Mouse (Mus musculus): ENCODE results near the gene Tnc.
"Not testable (repeated sequence)": the region's sequence is repeated elsewhere in the genome, so short reads cannot be mapped to it uniquely, and the experiment has no call there.

Tnc gene

GRCm38 (mm10) chr4:63963410-63963809, 83.4 kb downstream of the Tnc start:
- DNase-seq (ENCODE audit: low spot score) = peak; percentile 27

DNA sequence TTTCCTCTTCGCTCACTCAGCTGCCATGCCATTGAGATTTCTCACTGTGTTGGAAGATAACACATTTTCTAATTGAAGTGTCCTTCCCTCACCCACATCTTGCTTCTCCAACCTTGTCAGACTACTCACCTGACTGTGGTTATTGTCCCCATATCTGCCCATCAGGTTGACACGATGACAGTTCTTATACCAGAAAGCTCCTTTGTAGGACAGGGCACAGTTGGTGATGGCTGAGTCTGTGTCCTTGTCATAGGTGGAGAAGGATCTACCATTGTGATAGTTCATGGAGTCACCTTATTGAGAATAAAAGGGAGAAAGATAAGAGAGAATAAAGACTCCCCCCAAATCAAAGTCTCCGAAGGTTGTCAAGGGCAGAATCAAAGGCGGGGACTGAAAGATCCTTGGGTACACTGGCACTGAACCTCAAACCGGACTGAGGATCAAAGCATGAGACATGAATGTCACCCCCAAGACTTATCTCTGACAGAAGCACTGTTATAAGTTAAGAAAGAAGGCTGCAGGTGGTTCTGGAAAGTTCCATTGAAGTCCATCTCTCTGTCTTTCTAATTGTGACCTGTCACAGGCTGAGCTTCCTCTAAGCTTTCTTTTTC, 84.9 kb downstream of the Tnc start:
- DNase-seq (ENCODE audit: low spot score) = no peak

- no peak for DNase-seq (ENCODE audit: low spot score)
Measured at GRCm38 (mm10) chr4:63958601-63959000, 88.2 kb downstream of the Tnc start.

DNA sequence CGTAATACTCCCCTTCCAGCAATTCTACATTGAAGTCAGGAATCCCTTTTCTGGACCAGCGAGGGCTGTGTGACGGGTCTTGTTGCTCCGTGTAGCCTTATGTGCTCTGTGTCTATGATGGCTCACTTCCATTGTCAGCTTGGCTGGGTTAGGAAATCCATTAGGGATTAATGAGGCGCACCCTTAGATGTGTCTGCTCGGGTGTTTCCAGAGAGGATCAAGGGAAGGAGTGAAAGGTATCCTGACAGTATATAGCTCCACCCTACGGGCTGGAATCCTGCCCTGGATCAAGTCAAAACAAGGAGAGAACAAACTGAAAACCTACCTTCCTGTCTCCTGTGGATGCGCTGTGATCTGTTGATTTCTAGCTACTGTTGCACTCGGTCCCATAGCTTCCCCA, 96.8 kb downstream of the Tnc start:
- DNase-seq (ENCODE audit: low spot score) = no peak

DNA sequence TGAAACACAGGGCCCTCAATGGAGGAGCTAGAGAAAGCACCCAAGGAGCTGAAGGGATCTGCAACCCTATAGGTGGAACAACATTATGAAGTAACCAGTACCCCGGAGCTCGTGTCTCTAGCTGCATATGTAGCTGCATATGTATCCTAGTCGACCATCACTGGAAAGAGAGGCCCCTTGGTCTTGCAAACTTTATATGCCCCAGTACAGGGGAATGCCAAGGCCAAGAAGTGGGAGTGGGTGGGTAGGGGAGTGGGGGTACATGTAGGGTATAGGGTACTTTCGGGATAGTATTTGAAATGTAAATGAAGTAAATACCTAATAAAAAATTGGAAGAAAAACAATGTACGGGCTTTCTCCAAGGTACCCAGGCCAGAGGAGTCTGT, 98.1 kb downstream of the Tnc start:
- not testable (repeated sequence) for DNase-seq (ENCODE audit: low spot score)

DNA sequence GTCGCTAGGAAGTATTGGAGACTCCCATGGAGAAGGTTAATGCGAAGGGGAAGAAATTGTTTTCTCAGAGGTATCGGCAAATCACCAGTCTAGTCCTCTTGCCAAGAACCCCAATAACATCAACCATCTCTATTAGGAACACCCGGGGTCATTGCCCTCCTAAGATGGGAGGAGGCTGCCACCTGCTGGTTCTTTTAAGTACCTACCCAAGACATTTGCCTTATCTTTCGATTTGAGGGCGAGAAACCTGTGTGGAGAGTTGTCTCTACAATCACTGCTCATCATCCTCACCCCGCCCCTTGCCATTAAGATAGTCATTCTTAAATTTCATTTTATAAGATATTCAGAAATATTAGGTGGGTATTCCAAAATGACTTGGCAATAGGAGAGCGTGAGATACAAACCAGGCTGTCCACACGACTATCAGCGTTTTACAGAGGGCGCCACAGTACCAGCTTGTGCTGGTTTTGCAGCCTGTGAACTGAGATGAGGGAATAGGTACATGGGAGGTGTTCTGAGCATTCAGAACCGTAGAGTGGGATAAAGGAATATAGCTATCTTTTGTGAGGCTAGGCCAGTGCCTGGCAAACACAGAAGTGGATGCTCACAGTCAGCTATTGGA, 98.6 kb downstream of the Tnc start:
- DNase-seq (ENCODE audit: low spot score) = peak; percentile 36

DNA sequence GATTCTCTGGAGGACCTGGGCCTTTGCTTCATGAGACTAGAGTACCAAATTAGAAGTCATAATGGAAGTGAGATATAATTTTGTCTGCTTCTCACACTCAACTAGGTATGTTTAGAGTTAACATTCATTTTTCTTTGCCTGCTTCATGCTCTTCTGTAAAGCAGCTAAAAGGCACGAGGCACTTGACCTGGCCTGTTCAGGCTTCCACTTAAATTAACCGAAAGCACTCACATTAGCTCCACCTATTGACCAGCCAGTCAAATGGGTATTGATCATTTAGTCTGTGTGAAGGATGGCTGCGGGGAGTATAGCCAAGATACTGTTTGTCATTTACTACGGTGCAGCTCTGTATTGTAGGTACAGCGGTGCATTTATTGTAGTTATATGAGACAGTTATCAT, 103.0 kb downstream of the Tnc start:
- no peak for DNase-seq (ENCODE audit: low spot score)

DNA sequence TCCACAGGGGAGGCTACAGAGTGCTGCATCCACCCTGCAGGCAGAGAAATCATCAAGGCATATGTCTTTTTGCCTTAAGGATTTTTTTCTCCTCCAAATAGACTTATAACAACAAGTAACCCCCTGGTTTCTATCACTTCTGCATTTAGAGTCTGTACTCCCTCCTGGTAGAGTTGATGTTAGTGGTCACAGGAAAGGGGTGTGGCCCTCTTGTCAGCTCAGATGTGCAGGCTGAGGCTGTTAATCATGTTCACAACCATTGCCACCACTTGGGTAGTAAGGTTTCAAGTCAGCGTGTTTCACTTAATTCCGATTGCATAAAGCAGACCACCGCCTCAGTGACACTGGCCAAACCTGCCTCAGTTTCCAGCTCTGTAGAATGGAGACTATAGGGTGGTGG, 103.9 kb downstream of the Tnc start:
- no peak for DNase-seq (ENCODE audit: low spot score)

DNA sequence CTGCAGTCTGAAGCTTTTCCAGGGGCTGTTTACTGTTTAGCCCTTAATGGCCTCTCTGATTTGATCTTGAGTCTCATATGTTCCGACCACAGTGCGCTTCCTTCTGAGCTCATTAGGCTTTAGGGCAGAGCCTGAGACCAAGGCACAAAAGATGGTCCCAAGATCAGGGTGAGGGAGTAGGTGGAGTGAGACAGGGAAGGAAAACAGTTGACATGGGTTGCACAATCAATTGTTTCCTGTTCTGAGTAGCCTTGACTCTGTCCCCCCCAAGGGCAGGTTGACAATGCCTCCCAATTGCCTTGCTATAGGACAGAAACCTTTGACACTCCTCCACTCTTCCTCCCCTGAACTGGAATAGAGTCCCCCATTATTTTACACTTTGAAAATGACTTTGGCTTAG, 105.4 kb downstream of the Tnc start:
- DNase-seq (ENCODE audit: low spot score) = no peak

DNA sequence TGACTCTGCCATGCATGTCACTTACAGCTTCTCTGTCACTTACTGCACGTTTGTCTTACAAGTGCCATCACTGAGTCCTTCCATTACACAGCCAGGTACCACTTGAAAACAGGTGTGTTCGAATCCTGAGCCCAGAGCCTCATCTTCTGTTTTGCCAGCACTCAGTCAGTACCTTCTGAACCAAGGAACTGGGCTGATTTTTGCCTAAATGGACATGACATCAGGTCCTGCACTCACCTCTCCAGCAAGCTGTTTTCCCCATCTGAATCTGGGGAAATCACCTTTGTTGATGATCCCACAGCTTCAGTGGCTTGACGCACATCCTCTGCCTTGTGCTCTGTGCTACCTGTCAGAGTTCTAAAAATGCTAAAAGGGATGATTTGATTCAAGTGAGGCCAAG, 107.4 kb downstream of the Tnc start:
- no peak for DNase-seq (ENCODE audit: low spot score)

DNA sequence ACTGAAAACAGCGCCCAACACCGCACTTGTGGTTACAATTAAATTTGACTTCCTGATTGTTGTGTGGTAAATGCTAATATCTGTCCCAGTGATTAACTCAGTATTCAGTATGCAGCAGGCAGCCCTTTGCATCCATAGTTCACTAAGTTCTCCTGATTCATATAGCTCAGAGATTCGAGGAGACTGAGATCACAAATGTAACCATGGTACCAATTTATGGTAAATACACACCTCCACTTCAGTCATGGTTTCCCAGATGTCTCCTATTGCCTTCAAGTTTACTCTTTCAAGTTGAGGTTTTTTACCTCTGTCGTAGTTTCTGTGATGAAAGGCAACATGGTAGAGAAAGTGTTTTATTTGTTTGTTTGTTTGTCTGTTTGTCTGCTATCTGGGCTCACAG, 110.9 kb downstream of the Tnc start:
- no peak for DNase-seq (ENCODE audit: low spot score)

GRCm38 (mm10) chr4:63935314-63935713, 111.5 kb downstream of the Tnc start:
- no peak for DNase-seq (ENCODE audit: low spot score)

GRCm38 (mm10) chr4:63930863-63931262, 116.0 kb downstream of the Tnc start:
- DNase-seq (ENCODE audit: low spot score) = no peak

DNA sequence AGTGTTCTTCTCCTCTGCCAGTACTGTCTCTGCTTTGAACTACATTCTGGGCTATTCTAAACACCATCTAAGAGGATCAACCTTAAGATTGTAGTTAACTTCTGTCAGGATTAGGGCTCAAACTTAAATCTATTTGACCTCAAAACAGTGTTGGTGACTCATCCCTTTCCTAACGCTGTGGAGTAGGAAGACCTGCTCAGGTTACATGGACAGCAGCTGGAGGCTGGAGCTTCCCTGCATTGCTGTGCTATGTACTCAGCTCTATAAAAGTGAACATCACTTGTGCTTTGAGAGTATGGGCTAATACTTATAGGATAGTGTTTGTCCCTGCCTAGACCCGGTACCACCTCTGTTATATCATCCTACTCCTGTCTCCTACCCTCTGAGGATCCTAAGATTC, 117.3 kb downstream of the Tnc start:
- DNase-seq (ENCODE audit: low spot score) = no peak

- DNase-seq (ENCODE audit: low spot score) = no peak
Measured at GRCm38 (mm10) chr4:63928192-63928591, 118.6 kb downstream of the Tnc start.

- no peak for DNase-seq (ENCODE audit: low spot score)
Measured at GRCm38 (mm10) chr4:63917181-63917580, 129.6 kb downstream of the Tnc start.

DNA sequence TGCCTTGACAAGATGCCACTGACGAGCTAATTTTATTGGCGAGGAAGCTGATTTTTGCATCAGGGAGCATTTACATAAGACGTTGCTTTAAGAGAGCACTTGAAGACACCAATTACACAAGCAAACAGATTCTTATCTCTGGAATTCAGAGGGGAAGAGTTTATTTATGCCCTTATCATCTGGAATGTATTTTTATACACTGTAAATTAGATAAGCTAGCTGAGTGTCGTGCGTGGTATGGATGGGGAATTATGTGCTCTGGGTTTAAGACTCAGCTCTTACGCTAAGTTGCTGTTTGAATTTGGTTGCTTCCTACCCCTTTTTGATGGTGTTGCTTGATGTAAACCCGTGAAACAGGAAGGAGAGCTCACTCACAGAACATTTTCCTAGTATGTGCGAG, 130.1 kb downstream of the Tnc start:
- no peak for DNase-seq (ENCODE audit: low spot score)

- DNase-seq (ENCODE audit: low spot score) = peak; percentile 6
Measured at GRCm38 (mm10) chr4:63916288-63916687, 130.5 kb downstream of the Tnc start.
